Mouse (Mus musculus) lung, adult 2 months (tissue): ENCODE results near the gene Sec61a2.

ENCODE experiments used
- CTCF ChIP-seq: fragments of 200-500 bp; IDR thresholded peaks from 2 replicates; pipeline ENCODE4 v1.5.1; 2011; ENCODE audit warnings: mild to moderate bottlenecking, low read length, control low read depth; ENCODE audit not compliant: insufficient read depth
- POLR2A ChIP-seq: fragments of 200-500 bp; IDR thresholded peaks from 2 replicates; pipeline ENCODE4 v1.6.1; 2011; ENCODE audit warnings: low read depth, mild to moderate bottlenecking, control low read depth, low read length, borderline replicate concordance; ENCODE audit errors: extremely low read depth

DNA sequence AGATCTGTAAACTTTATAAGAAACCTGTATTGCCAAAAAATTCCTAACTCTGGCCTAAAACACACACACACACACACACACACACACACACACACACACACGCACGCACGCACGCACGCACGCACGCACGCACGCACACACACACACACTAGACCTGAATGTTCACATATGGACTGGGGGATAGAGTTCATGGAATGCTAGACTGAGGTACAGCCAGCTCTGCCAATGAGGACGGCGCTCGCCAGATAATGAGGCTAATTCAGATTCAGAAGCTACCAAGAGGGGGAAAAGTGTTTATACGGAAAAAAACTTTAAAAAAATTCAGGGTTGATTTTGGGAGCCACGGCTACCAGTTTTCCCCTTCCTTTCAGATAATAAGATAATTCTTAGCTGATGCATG lies 44.7 kb upstream of the Sec61a2 start:
- TF ChIP-seq CTCF (no peak), POLR2A (no peak)
